Mouse (Mus musculus): ENCODE measurements around the gene Tango6.
A peak's percentile ranks its signal among the peaks of the same experiment; 100 is the strongest.
"Not testable (repeated sequence)": the region's sequence is repeated elsewhere in the genome, so short reads cannot be mapped to it uniquely, and the experiment has no call there.

The Tango6 gene

GRCm38 (mm10) chr8:106743361-106743760, 60.5 kb downstream of the Tango6 start:
- DNase-seq (ENCODE audit: extremely low read depth, low read depth, low spot score): no peak

DNA sequence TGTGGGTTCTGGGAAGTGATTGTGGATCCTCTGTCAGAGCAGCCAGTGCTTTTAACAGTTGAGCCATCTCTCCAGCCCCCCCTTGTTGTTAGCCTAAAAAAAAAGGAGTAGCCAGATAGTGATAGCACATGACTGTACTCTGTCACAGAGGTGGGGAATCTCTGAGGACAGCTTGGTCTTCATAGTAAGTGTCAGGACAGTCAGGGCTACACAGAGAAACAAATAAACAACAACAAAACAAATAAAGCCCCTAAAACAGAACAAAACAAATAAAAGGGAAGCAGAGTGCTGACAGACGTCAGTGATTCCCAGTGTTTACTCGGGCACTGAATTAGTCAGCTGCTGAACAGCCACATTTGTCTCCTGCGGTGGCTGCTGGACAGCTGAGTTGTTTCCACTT, 70.6 kb downstream of the Tango6 start:
- no peak for DNase-seq (ENCODE audit: extremely low read depth, low read depth, low spot score)

GRCm38 (mm10) chr8:106761317-106761716, 78.4 kb downstream of the Tango6 start:
- DNase-seq (ENCODE audit: extremely low read depth, low read depth, low spot score): no peak

- peak; percentile 30 for DNase-seq (ENCODE audit: extremely low read depth, low read depth, low spot score)
Observed at GRCm38 (mm10) chr8:106761867-106762523, 79.1 kb downstream of the Tango6 start.

DNA sequence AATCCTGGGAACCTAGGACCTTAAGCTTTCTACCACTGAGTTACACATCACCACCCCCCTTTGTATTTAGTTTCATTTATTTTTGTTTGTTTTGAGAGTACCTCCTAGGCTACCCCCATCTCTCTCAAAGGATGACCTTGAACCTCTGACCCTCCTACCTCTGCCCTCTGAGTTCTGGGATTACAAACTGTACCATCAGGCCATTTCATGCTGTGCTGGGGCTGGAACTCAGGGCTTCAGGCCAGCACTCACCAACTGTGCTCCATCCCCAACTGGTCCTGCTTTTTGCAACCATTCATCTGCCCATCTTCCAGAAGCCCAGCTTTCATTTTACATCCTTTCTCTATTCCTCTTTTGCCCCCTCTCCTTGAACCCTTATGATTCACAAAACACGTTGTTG, 81.7 kb downstream of the Tango6 start:
- DNase-seq (ENCODE audit: extremely low read depth, low read depth, low spot score): no peak

DNA sequence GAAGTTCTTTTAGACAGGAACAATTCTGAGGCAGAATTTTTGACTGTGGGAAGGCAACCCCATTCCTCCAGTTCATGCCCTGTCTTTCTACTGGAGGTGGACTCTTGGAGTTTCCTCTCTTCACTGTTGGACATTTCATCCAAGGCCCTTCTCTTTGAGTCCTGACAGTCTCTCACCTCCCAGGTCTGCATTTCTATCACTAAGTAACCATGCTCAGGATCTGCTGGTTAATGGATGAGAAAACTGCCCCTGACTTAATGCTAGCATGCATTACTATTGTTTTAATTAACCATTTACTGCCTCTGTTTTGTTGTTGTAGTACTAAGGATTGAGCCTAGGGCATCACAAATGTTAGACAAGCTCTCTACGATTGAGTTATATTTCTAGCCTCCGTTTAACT, 82.7 kb downstream of the Tango6 start:
- DNase-seq (ENCODE audit: extremely low read depth, low read depth, low spot score): no peak

- no peak for DNase-seq (ENCODE audit: extremely low read depth, low read depth, low spot score)
Observed at GRCm38 (mm10) chr8:106766736-106767135, 83.9 kb downstream of the Tango6 start.

GRCm38 (mm10) chr8:106769147-106769805, 86.4 kb downstream of the Tango6 start:
- DNase-seq (ENCODE audit: extremely low read depth, low read depth, low spot score): peak; percentile 76

- no peak for DNase-seq (ENCODE audit: extremely low read depth, low read depth, low spot score)
Observed at GRCm38 (mm10) chr8:106770596-106771179, 87.8 kb downstream of the Tango6 start.

GRCm38 (mm10) chr8:106772094-106772493, 89.2 kb downstream of the Tango6 start:
- no peak for DNase-seq (ENCODE audit: extremely low read depth, low read depth, low spot score)

- DNase-seq (ENCODE audit: extremely low read depth, low read depth, low spot score): no peak
Observed at GRCm38 (mm10) chr8:106772501-106772900, 89.6 kb downstream of the Tango6 start.

DNA sequence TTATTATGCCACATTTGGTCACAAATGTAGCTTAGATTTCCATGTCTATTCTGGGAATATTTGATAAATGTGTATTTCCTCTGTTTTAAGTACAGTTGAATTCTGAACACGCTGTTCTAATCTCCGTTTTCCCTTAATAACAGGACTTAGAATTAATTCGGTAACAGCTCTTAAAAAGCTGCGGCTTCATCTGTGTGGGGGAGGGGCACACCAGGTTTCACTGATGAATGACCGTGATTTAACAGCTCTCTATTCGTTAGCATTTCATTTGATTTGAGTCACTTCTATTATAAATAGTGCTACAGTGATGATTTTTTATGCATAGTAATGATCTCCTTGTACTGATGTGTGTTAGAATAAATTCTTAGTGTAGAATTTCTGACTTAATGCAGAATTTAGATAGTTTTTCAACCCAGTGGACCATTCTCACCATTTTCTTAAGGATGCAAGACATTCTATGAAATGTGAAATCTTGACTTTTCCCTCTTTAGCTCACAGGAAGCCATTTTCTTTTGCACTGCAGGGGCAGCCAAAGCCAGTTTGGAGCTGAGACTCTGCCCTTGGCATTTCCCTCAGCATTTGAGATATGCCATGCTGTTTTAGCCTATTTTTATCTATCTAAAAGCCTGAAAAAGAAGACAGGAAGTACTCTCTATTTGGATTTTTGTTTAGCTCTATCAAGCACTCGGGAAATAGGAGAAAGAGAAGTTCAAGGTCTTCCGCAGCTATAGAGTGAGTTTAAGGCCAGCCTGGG, 91.9 kb downstream of the Tango6 start:
- no peak for DNase-seq (ENCODE audit: extremely low read depth, low read depth, low spot score)

DNA sequence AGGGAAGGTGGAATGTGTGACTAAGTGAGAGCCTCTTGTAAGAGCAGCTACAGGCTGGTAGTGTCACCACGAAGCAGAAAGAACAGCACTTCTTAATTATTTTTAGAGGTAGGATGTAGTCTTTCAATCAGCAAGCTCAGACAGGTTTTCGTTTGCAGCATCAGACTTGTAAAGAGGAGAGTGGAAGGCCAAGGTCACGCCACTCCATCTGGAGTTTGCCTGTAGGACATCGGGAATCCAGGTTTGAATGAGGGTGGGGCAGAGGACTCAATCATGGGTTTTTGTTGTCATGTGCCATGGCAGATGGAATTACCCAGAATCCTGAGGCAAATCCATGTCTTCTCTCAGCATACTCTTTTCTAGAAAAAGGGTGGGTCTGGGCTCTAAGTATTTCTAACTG, 106.8 kb downstream of the Tango6 start:
- DNase-seq (ENCODE audit: extremely low read depth, low read depth, low spot score): no peak

GRCm38 (mm10) chr8:106794820-106795219, 112.0 kb downstream of the Tango6 start:
- no peak for DNase-seq (ENCODE audit: extremely low read depth, low read depth, low spot score)

DNA sequence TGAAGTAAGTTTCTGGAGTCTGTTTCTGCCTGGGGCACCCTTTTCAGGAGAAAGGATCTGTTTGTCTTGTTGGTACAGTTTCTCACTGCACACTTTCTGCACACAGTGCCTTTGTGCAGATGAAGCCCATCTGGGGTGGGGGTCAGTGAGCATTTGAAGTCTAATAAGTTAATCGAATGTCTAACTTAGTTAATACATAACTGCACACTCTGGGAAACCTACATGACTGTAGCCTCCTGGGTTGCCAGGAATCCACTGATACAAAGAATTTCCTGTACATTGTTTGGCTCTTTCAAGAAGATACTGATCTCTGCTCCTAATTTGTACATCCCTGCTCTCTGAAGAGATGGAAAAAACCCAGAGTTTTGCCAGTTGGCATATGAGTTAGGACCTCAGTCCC, 117.0 kb downstream of the Tango6 start:
- DNase-seq (ENCODE audit: extremely low read depth, low read depth, low spot score): no peak

DNA sequence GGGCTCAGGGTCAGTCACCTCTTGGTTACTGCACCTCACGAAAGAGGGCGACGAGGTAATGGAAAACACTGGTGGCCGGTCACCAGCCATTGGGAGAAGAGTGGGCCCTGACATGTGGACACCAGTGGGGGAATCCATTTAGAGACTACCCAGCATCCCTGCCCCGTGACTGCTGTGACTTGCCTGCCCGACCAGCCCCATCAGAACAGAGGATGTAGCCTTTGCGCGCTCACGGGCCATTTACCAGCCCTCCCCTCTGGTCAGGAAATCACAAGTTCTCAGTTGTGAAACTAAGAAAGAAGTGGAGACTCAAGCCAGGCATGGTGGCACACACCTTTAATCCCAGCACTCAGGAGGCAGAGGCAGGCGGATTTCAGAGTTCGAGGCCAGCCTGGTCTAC, 118.4 kb downstream of the Tango6 start:
- no peak for DNase-seq (ENCODE audit: extremely low read depth, low read depth, low spot score)

DNA sequence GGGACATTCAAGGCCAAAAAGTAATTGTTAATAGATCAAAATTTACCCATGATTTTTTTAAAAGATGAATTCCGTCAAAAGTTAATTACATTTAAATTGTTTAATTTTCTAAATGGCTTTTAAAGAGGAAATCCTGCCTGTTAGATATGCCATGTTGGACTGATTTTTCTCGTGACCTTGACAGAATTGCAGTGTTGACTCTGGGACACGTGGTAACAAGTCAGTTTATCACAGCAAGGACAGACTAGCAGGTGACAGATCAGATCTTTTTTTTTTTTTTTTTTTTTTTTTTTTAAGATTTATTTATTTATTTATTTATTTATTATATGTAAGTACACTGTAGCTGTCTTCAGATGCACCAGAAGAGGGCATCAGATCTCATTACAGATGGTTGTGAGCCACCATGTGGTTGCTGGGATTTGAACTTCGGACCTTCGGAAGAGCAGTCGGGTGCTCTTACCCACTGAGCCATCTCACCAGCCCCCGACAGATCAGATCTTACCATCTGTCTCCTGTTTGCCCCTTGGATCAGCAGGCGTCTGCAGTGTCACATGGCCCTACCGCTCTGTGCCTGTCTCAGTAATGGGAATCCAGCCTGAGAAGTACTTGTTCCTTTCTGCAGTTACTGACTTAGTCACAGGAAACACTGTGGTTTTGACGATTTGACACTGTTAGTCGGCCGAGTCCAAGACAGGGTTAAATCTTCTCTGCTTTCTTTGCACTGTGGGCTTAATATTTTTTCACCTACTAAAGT, 119.7 kb downstream of the Tango6 start:
- DNase-seq (ENCODE audit: extremely low read depth, low read depth, low spot score): not testable (repeated sequence)

- no peak for DNase-seq (ENCODE audit: extremely low read depth, low read depth, low spot score)
Observed at GRCm38 (mm10) chr8:106805859-106806258, 123.0 kb downstream of the Tango6 start.

DNA sequence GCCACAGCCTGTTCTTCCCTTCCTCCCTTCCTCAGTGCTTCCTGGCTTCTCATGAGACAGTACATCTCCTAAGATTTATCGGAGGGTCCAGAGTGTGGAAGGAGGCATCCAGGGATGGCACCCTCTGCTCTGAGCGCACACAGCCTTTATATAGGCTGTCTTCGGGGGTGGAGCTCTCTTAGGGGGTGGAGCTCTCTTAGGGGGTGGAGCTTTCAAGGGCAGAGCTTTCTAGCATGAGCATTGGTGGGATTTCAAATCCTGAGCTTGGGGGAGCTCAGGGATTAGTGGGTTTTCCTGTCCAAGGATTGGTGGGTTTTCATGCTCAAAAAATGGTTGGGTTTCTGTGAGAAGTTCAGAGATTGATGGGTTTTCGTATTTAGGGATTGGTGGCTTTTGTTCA, 124.6 kb downstream of the Tango6 start:
- DNase-seq (ENCODE audit: extremely low read depth, low read depth, low spot score): no peak

- DNase-seq (ENCODE audit: extremely low read depth, low read depth, low spot score): no peak
Observed at GRCm38 (mm10) chr8:106809726-106810125, 126.9 kb downstream of the Tango6 start.

DNA sequence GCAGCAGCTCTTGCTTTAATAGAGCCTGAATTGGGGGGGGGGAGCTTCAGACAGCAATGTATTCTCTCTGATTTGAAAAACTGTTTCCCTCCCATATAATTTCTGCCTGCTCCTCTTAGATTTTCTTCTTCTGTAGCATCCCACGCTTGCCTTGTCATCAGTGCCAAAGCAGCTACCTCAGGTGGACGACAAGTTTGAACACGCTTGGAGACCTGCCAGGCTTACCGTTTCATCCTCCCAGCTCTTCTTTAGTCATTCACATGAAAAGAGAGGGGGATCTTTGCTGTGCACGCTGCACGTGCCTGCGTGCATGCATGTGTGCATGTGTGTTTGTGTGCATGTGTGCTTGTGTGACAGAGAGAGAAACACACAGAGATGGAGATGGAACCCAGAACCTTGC, 127.5 kb downstream of the Tango6 start:
- DNase-seq (ENCODE audit: extremely low read depth, low read depth, low spot score): no peak
